ENCODE assay signal across 14 mouse cellular contexts in genomic region chr17:85393091-85393890, GRCm38 (mm10).
A peak's percentile ranks its signal among the peaks of the same experiment; 100 is the strongest.
DNase-seq lines count a peak whose midpoint lies in the region; ATAC-seq and TF ChIP-seq lines count a peak whose summit lies in the region.
"Had no signal": no experiment of that assay in that cellular context is flagged by ENCODE, and none has a peak within 500 bp of the region (broad histone marks: within the 10 kb centered on the region; RNA-seq: fewer than 3 reads in every experiment).

No protein-coding gene starts in this region.

- no peak for ATAC-seq in neural tube, embryonic 15.5 days (ENCODE audit: low FRiP score)
- no peak for ATAC-seq in forebrain, postnatal 0 days
- ATAC-seq in midbrain, embryonic 12.5 days (ENCODE audit: low FRiP score, low read depth) = peak; percentile 36; the same call in 1 of the 2 replicates
- ATAC-seq in megakaryocyte progenitor cell, adult 5-6 weeks (replicated peaks; ENCODE audit: poor library complexity) = no peak

- H3K9ac ChIP-seq in neural tube, embryonic 15.5 days (replicated peaks) = no peak overlapping the region
- no peak overlapping the region for H3K9ac ChIP-seq in forebrain, postnatal 0 days
- no peak overlapping the region for H3K9ac ChIP-seq in midbrain, embryonic 12.5 days (replicated peaks)
- H3K9ac ChIP-seq: liver, embryonic 14.5 days had no signal

- H3K27me3 ChIP-seq in neural tube, embryonic 15.5 days (replicated peaks) = no peaks in the 10 kb centered on the region
- H3K27me3 ChIP-seq in forebrain, postnatal 0 days (ENCODE audit: insufficient read depth, low read length) = no peaks in the 10 kb centered on the region
- H3K27me3 ChIP-seq in midbrain, embryonic 12.5 days = peaks cover 35% of the 10 kb centered on the region

- no peak overlapping the region for H3K4me2 ChIP-seq in neural tube, embryonic 15.5 days
- peak overlapping the region; percentile 41; the same call in 1 of the 2 replicates for H3K4me2 ChIP-seq in forebrain, postnatal 0 days (ENCODE audit: low read depth)
- H3K4me2 ChIP-seq in midbrain, embryonic 12.5 days (replicated peaks) = peak overlapping the region; percentile 39

- no peak overlapping the region; the same call in 1 of the 2 replicates for H3K27ac ChIP-seq in neural tube, embryonic 15.5 days (replicated peaks)
- H3K27ac ChIP-seq in forebrain, postnatal 0 days (ENCODE audit: low read depth, low read length) = no peak overlapping the region
- peak overlapping the region; percentile 75 for H3K27ac ChIP-seq in midbrain, embryonic 12.5 days (replicated peaks)
- H3K27ac ChIP-seq: limb, embryonic 10.5 days; liver, embryonic 14.5 days had no signal

- H3K4me1 ChIP-seq in neural tube, embryonic 15.5 days = peaks cover 28% of the 10 kb centered on the region
- H3K4me1 ChIP-seq in forebrain, postnatal 0 days (ENCODE audit: insufficient read depth) = peaks cover 8% of the 10 kb centered on the region
- H3K4me1 ChIP-seq in midbrain, embryonic 12.5 days = peaks cover 45% of the 10 kb centered on the region

- WGBS in neural tube, embryonic 15.5 days = 38% methylated on average over 16 of the region's 16 CpGs
- whole genome bisulfite sequencing in forebrain, postnatal 0 days = 19% methylated on average over 16 of the region's 16 CpGs
- WGBS in midbrain, embryonic 12.5 days = 22% methylated on average over 16 of the region's 16 CpGs

- peak; percentile 22 for DNase-seq in neural tube, embryonic 10.5 days (ENCODE audit: extremely low spot score, low spot score)
- no peak for DNase-seq in forebrain, postnatal 0 days
- DNase-seq in B cell, adult 2 months = no peak
- DNase-seq in right cerebral cortex, postnatal 25 days = no peak
- no peak for DNase-seq in spleen, adult 12 weeks (ENCODE audit: low spot score)
- DNase-seq: cerebellum, postnatal 10 days; kidney, adult 18-20 months; lung, postnatal 14 days; thymus, adult 2 months had no signal

- TF ChIP-seq CTCF in forebrain, postnatal 0 days (IDR thresholded peaks at IDR 0.05; ENCODE audit: low read depth) = no peak

- H3K9me3 ChIP-seq in neural tube, embryonic 15.5 days (replicated peaks) = no peaks in the 10 kb centered on the region
- no peaks in the 10 kb centered on the region for H3K9me3 ChIP-seq in forebrain, postnatal 0 days (ENCODE audit: low read length)
- H3K9me3 ChIP-seq in midbrain, embryonic 12.5 days = no peaks in the 10 kb centered on the region
- H3K9me3 ChIP-seq: limb, embryonic 10.5 days had no signal

- no peaks in the 10 kb centered on the region for H3K36me3 ChIP-seq in neural tube, embryonic 15.5 days
- no peaks in the 10 kb centered on the region for H3K36me3 ChIP-seq in forebrain, postnatal 0 days (ENCODE audit: insufficient read depth)
- no peaks in the 10 kb centered on the region for H3K36me3 ChIP-seq in midbrain, embryonic 12.5 days
- H3K36me3 ChIP-seq: limb, embryonic 10.5 days had no signal

- H3K4me3 ChIP-seq in neural tube, embryonic 15.5 days (replicated peaks) = no peak overlapping the region
- H3K4me3 ChIP-seq in forebrain, postnatal 0 days (ENCODE audit: low read depth, low read length) = no peak overlapping the region
- H3K4me3 ChIP-seq in midbrain, embryonic 12.5 days = no peak overlapping the region
- H3K4me3 ChIP-seq: limb, embryonic 10.5 days had no signal
